Mouse (Mus musculus) olfactory bulb, adult 2 months (tissue): Measurements from ENCODE around the gene Crcp. TPM values are rescaled to one million over a fixed set of nuclear protein-coding genes. Genes with fewer than 3 reads are reported as not detected.

Experiments
- H3K27ac ChIP-seq: fragments of 200-500 bp; 2 replicates; pipeline ENCODE4 v1.5.1; 2012; ENCODE audit warnings: low read depth, low read length; ENCODE audit not compliant: insufficient read depth
- H3K4me1 ChIP-seq: fragments of 200-500 bp; 2 replicates; pipeline ENCODE4 v1.6.1; 2012; ENCODE audit warnings: low read length; ENCODE audit not compliant: control insufficient read depth, insufficient read depth
- H3K4me3 ChIP-seq: fragments of 200-500 bp; 2 replicates; pipeline ENCODE4 v1.5.1; 2012; ENCODE audit warnings: mild to moderate bottlenecking, low read depth, low read length, moderate library complexity; ENCODE audit not compliant: insufficient read depth
- CTCF ChIP-seq: fragments of 200-500 bp; IDR thresholded peaks from 2 replicates; pipeline ENCODE4 v1.5.1; 2012; ENCODE audit warnings: low read depth, mild to moderate bottlenecking, low read length, moderate library complexity; ENCODE audit not compliant: insufficient read depth
- POLR2A ChIP-seq: fragments of 200-500 bp; IDR thresholded peaks from 2 replicates; pipeline ENCODE4 v1.6.1; 2012; ENCODE audit warnings: mild to moderate bottlenecking, low read depth, low read length, moderate library complexity; ENCODE audit not compliant: insufficient read depth
- WGBS: fragments of 180-500 bp; shearing (Covaris S2); methylation state at CpG from one replicate; pipeline ENCODE4 v1.1.7; 2018; 5-methylcytosine and 5-hydroxymethylcytosine counted together
- polyA plus RNA-seq: library from polyadenylated mRNA; stranded (reverse); fragments of >200 nt; gene quantifications from 2 replicates; pipeline ENCODE4 v1.2.4, GENCODE M21; 2012; ENCODE audit warnings: low replicate concordance; ENCODE audit not compliant: missing spikeins, insufficient read depth, insufficient read length

Crcp gene
- polyA plus RNA-seq, 1 experiment: not detected

DNA sequence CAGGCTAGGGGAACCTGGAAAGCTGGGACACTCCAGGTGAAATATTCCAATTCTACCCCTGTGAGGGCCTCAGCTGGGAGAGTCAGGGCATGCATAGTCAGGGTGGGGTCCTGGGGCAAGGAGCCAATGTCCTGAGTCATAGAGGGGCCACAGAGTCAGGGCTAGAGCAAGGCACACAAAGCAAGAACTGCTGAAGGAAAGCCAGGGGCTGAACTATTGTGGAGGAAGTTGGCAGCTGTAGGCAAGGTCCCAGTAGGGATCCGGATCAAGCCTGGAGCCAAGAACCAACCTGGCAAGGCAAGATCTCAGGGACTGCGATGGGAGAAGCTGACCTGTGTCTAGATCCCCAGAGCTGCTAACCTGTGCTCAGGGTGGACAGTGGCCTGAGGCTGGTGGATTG, 34.7 kb downstream of the Crcp start:
- WGBS: 67% methylated on average over 2 of the region's 2 CpGs
- H3K4me1 ChIP-seq: no peaks in the 10 kb centered on the region
- no peak overlapping the region for H3K27ac ChIP-seq
- TF ChIP-seq CTCF (no peak), POLR2A (no peak)
- no peak overlapping the region for H3K4me3 ChIP-seq

DNA sequence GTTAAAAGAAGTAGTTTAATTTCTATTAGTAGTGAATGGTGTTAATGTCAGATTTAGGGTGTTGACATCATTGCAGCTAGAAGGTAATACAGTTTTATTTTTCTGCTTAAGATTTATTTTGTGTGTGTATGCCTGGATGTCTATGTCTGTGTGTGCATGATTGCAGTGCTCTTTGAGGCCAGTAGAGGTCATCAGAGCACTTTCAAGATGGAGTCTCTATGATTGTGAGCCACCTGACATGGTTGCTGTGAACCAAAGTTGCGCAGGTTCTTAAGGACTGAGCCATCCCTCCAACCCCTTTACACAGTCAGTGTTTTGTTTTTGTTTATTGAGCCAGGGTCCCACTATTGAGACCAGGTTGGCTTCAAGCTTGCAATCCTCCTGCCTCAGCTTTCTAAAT, 36.5 kb downstream of the Crcp start:
- Histone ChIP-seq H3K27ac (no peak overlapping the region), H3K4me3 (no peak overlapping the region), H3K4me1 (no peaks in the 10 kb centered on the region)
- no peak for TF ChIP-seq POLR2A
- TF ChIP-seq CTCF: no peak
- 97% methylated on average over 1 of the region's 1 CpGs for WGBS

DNA sequence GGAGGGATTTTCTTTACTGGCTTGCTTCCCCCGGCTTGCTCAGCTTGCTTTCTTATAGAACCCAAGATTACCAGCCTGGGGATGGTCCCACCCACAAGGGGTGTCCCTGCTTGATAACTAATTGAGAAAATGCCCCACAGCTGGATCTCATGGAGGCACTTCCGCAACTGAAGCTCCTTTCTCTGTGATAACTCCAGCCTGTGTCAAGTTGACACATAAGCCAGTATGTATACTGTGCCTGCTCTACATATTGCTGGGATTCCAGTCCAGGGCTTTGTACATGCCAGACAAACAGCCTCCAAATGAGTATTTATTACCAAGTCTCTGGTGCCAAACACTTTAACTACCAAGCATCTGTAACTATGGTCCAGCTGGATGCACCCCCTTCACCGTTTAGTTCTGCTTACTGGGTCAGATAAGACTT, 38.8 kb downstream of the Crcp start:
- Histone ChIP-seq H3K4me3 (no peak overlapping the region), H3K4me1 (no peaks in the 10 kb centered on the region), H3K27ac (no peak overlapping the region)
- TF ChIP-seq CTCF: no peak
- 48% methylated on average over 3 of the region's 3 CpGs for WGBS

DNA sequence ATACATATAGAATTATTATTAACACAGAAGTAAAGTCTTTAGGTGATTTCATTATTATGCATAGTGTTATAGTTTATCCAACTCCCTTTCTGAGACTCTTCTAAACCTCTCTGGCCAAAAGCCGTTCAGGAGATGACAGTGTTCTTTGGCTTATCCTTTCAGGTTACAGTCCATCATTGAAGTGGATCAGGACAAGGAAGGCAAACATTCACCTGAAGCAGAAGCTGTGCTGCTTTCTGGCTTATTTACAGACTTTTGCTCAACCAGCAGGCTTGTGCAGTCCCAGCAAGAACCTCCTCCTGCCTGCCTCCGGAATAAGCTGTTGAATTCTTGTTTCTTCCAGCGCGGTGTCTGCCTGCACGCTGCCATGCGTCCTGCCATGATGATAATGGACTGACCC, 43.9 kb downstream of the Crcp start, which contains the start of gene Tpst1:
TSS of gene Tpst1 (plus strand) at position 301 of the 400 bp plus-strand sequence.
- Histone ChIP-seq H3K4me3 (no peak within 1 kb of the TSS), H3K27ac (no peak within 1 kb of the TSS), H3K4me1 (no peaks in the 10 kb centered on the region)
- WGBS: 97% methylated on average over 6 of the region's 6 CpGs
- TF ChIP-seq POLR2A: no peak

DNA sequence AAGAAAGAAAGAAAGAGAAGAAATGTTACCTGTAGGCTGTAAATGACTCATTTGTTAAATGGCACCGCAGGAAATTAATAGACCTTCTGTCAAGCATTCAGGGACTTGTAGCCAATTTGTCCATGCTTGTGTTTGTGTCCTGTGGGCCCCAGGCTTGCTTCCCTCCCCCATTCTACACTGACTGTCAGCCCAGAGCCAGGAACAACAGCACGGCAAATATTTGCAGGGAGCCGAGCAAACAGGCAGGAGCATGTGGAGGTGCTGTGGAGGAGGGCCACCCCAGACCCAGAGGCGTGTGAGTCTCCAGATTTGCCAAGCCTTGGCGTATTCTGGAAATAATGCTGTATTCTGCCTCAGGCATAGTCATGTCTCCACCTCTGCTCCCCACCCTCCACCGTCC, 45.4 kb downstream of the Crcp start:
- Histone ChIP-seq H3K4me3 (no peak overlapping the region), H3K4me1 (peaks cover 4% of the 10 kb centered on the region; the same call in 1 of the 2 replicates), H3K27ac (no peak overlapping the region)
- WGBS: 83% methylated on average over 6 of the region's 6 CpGs
- TF ChIP-seq CTCF (no peak), POLR2A (no peak)

DNA sequence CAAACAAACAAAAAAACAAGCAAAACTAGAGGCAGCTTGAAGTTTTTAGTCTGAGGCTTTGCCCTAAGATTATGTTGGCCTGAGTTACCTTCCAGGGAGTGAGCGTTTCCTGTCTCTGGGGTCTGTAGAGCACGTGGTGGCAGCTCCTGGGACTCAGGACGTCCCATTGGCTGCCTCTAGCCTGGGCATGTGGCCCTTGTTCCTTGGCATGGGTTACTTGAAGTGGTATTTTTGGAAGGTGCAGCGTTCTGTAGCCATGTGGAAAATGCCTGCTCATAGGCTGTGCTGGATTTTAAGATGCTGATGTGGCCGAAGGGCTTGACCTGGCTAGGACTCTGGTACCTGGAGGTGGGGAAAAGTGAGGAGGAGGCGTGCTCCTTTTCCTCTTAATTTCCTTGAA, 47.3 kb downstream of the Crcp start:
- WGBS: 66% methylated on average over 6 of the region's 6 CpGs
- Histone ChIP-seq H3K27ac (no peak overlapping the region), H3K4me1 (peaks cover 7% of the 10 kb centered on the region), H3K4me3 (no peak overlapping the region)
- TF ChIP-seq CTCF (no peak), POLR2A (no peak)

DNA sequence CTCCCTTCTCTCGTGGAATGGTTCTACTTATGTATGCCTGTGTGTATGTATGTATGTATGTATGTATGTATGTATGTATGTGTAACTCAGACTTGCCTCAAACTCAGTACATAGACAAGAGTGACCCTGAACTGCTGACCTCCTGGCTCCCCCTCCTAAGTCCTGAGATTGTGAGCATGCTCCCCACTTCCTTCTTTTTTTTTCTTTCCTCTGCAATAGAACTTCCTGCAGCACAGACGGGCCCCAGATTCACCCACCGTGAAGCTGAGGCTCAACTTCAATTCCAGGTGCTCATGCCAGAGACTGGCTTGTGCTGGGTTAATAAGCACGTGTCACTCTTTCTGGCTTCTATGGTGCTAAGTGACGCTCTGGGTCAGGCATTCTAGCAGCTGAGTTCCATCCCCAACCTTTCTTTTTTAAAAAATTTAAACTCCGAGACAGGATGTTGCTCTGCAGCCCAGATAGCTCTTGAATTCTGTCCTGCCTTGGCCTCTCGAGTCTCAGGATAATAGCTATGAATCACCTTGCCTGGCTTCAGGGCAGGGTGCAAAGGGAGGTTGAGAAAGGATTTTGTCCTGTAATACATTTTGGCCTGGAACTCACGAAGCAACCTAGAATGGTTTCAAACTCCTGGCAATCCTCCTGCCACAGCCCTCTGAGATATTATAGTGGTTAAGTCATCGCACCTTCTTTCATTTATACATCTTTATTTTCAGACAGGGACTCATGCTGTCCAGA, 49.2 kb downstream of the Crcp start:
- WGBS: 72% methylated on average over 9 of the region's 9 CpGs
- Histone ChIP-seq H3K27ac (no peak overlapping the region), H3K4me3 (no peak overlapping the region), H3K4me1 (peaks cover 10% of the 10 kb centered on the region)
- TF ChIP-seq CTCF: no peak

DNA sequence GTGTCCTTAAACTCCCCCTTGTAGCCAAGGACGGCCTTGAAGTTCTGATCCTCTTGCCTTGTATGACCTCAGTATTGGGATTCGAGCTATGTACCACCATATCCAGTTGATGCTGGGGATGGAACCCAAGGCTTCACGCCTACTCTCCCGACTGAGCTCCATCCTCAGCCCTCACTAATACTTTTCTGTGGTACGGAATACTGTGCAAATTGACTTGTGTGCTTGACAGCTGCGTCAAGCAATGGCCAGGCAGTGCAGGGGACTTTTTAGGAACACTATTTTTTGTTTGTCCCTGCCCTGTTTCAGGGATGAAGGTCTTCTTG, 49.7 kb downstream of the Crcp start:
- WGBS: 38% methylated on average over 6 of the region's 6 CpGs
- H3K4me1 ChIP-seq: peaks cover 12% of the 10 kb centered on the region
- H3K27ac ChIP-seq: no peak overlapping the region
- H3K4me3 ChIP-seq: peak overlapping the region; percentile 90
- no peak for TF ChIP-seq POLR2A
- TF ChIP-seq CTCF: no peak

DNA sequence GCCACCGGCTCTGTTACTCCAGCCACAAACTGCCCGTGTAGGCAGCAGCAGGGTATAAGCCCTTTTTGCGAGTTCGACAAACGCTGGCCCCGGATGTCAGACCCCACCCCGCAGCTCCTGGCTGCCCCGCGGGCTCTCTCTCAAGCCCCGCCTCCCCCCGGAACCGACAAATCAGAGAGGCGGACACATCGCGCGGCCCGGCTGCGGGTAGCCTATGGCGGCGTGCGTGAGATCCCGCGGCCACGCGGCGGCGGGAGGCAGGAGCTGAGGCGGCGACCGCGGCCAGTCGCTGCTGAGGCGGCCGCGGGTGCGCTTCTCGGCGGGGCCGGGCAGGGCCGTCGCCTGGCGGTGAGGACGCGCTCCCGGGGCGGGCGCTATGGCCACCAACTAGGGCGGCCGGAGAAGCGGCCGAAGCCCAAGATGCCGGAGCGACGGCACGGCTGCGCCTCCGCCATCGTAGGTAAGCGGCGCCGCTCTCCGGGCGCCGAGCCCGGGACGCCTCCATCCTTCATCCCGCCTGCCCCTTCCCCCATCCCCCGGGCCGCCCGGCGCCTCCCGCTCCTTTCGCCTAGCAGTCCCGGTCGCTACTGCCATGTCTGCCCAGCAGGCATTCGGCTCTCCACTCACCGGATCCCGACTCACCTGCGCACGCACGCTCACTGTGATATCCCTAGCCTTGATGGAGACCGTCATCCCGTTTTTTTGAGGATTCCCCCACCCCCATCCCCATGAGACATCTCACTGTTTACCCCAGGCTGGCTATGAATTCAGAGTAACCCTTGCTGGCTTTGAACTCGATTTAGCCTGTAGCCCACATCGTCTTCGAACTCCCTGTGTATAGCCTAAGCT, 50.3 kb downstream of the Crcp start:
- no peak overlapping the region; the same call in 1 of the 2 replicates for H3K27ac ChIP-seq
- H3K4me1 ChIP-seq: peaks cover 14% of the 10 kb centered on the region
- under 1% methylated on average over 85 of the region's 86 CpGs for WGBS
- peak overlapping the region; percentile 90 for H3K4me3 ChIP-seq
- TF ChIP-seq POLR2A (peak; percentile 99), CTCF (0 out of 2 replicates have a peak, but pooled peaks have one; percentile 9)
